Mouse (Mus musculus) lung, postnatal 4 days (tissue): ENCODE results near the gene Bach2.

ENCODE experiments used
- DNase-seq, 2 experiments: peaks; one replicate each; pipeline ENCODE4 v3.0.0; 2021

Gene Bach2

GRCm38 (mm10) chr4:32299970-32300369 is 61.4 kb downstream of the Bach2 start:
- DNase-seq: no peak

GRCm38 (mm10) chr4:32302668-32303067 is 64.1 kb downstream of the Bach2 start:
- DNase-seq: no peak

DNA sequence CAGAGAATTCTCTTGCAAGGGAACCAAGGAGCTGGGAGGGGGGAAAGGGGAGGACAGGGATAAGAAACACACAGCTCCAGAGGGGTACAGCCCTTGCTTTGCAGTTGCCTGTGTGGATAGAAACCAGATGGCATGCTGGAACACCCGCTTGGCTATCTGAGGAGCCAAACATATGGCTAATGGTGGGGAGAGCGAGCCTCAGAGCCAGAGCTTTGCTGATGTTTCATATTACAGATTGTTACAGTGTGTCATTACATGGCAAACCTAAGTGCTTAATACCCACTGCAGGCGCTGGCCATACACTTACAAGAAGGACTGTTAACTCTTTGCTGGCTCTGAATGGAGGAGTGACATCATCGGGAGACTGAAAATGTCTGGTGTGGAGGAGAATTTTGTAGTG is 64.5 kb downstream of the Bach2 start:
- peak; percentile 45 to 82 for DNase-seq

DNA sequence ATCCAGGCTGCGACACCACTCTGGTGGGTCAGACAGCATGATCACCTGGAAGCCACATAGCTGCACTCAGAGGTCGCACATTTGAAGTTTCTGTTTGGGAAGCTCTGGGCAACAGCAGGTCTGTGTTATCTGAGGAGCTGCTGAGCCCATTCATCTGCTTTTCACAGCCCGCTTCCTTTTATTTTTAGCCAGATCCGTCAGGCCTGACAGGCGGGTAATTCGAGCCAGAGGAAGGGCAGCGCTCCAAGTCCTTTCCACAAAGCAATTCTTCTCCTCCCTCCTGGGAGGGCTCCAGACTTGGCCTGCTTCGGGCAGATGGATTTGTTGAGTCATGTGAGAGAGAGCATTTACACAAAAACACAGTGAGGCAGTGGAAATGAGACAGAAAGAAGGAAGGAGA is 65.1 kb downstream of the Bach2 start:
- peak; percentile 86 to 94 for DNase-seq

DNA sequence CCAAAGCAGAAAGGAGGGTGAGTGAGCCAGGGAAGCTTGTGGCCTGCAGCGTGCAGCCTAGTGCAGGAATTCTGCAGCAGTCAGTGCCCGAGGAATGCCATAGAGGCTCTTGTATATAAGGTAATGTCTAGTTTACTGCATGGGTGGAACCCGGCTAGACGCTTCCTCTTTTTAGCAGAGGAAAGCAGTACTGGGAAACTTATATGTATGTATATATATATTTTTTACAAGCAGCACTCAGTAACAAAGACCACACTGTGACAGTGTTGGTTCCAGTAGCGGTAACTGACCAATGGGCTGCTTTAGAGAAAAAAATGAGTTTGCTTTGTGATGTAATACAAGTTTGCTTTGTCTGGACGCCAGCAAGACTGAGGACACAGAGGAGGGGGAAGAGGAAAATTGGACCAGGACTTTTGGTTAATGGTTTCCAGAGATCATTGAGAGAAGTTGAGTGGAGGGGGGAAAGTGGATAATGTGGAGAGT is 65.7 kb downstream of the Bach2 start:
- DNase-seq: peak in 1 of 2 experiments; percentile 41

GRCm38 (mm10) chr4:32305036-32305615 is 66.5 kb downstream of the Bach2 start:
- no peak for DNase-seq

DNA sequence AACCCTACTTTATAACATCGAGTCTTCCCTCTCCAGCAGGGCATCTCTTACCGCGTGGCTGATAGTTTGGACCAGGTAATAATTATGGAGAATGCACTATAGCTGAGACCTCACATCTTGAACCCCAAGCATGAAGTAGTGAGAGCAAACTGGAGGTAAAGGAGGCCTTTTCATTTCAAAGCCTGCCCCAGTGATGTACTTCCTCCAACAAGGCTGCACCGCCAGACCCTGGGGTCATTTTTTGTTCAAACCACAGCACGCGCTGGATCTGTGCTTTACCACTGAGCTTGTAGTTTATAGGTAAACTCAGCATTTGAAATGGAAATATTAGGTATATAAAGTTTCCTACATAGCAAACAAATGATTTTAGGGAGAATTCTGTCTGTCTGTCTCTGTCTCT is 67.1 kb downstream of the Bach2 start:
- DNase-seq: no peak

GRCm38 (mm10) chr4:32306169-32306792 is 67.7 kb downstream of the Bach2 start:
- DNase-seq: peak; percentile 47 to 81

- no peak for DNase-seq
Measured at GRCm38 (mm10) chr4:32307215-32307614, 68.6 kb downstream of the Bach2 start.

GRCm38 (mm10) chr4:32312171-32312946 is 73.8 kb downstream of the Bach2 start:
- DNase-seq: no peak

GRCm38 (mm10) chr4:32314919-32315318 is 76.3 kb downstream of the Bach2 start:
- DNase-seq: no peak

DNA sequence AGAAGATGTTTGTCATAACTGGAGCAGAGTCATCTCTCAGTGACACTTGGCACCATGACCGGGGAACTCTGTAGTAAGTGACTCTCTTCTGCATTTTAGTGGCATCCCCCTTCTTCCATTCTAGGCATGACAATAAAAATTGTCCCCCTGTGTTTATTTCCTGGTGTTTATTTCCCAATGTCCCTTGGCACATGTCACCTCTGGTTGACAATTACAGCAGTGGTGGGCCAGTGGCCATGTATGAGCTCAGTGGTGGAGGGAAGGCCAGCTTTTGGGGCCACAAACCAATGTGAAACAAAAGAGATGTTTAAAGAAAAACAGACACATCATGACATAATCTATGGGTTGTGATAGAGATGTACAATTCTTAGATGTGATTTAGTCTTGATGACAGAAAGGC is 80.0 kb downstream of the Bach2 start:
- DNase-seq: peak; percentile 33 to 53

DNA sequence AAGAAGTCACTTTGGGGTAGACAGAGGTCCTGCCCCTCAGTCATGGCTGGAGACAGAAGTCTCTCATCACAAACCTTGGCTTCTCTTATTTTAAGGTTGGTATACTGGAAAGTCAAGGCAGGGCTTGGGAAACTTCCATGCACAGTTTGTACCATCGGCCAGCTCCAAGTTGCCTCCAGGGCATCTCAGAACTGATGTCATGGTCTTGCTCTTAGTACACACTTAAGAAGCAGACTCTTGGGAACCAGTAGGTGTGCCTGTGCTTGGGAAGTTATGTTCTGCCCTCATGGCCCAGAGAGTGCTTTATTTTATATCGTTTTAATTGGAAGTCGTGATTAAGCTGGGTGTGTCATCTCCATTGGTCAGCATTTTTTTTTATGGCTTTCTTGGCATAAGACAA is 80.7 kb downstream of the Bach2 start:
- no peak for DNase-seq

GRCm38 (mm10) chr4:32320039-32320438 is 81.4 kb downstream of the Bach2 start:
- no peak for DNase-seq

- no peak for DNase-seq
Measured at GRCm38 (mm10) chr4:32324111-32324510, 85.5 kb downstream of the Bach2 start.

DNA sequence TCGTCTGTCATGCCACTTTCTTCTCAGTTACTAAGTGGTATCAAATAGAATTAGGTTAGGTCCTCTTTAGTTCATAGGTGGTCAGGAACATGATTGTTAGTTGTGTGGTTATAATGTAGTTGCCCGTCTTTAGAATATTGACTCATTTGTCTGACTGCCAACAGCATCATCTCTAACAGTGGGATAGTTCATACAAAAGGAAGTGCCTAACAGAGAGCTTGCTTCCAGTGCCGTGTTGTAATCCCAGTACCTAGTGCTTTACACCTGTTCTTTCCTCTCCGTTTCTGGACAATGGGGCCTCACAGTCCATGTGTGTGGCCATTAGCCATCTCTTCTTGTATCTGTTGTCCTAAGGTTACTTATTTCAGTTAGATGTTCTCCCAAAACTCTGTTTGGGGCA is 86.4 kb downstream of the Bach2 start:
- no peak for DNase-seq

GRCm38 (mm10) chr4:32325596-32325995 is 87.0 kb downstream of the Bach2 start:
- DNase-seq: no peak

DNA sequence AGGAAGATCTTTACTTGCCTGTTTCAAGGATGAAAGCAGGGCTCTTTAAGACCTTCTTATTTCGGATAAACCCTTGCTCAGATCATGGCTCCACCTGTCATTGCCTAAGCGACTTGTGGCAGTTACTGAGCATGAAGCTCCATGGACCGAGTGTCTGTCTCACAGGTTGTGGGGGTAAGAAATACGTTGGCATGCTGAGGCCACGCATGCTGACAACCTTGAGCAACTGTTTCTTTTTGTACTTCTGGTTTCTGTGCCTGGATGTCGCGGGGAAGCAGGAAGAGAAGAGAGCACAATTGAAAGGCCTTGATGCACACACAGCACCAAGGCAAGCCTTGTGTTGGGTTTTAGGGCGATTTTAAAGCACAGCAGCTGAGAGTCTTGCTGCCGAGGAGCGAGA is 87.7 kb downstream of the Bach2 start:
- no peak for DNase-seq

DNA sequence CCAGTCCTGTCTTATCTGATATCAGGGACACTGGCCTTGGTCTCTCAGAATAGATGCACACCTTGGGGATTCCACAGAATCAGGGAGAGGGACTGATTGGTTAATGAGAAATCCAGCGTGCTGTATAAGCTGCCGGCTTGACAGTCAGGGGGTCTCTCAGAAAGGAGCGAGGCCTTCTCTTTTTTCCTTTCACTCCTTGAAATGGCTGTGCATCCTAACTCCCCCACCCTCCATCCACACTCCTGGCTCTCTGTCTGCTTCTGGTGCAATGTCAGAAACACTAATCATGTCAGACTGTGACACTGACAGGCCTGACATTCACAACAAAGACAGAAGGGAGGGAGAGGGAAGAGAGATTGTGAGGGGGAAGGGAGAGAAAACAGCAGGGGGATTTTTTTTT is 88.3 kb downstream of the Bach2 start:
- DNase-seq: no peak

DNA sequence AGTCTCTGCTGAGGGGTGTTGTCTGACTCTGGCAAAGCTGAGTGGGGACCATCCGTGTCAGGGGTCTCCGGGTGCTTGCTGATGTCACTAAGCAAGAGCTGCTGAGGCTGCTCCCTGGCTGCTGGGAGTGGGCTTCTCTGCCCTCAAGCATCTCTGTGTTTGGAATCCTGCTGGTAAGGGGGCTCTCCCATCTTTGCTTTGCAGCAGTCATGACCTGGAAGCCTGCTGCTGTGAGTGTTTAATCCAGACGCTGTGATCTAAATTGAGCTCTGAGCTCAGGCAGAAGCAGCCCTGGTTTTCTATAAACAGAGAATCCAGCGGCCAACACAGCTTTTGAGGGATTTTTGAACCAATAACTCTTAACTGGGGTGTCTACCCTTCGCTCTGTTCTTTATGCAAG is 89.0 kb downstream of the Bach2 start:
- no peak for DNase-seq

- DNase-seq: no peak
Measured at GRCm38 (mm10) chr4:32328561-32328960, 90.0 kb downstream of the Bach2 start.

- no peak for DNase-seq
Measured at GRCm38 (mm10) chr4:32330584-32331314, 92.1 kb downstream of the Bach2 start.

- no peak for DNase-seq
Measured at GRCm38 (mm10) chr4:32332028-32332427, 93.4 kb downstream of the Bach2 start.
